Mouse (Mus musculus) spleen, adult 18-20 months (tissue): ENCODE results near the gene Fam53b.

Experiments used
- DNase-seq, 2 experiments: peaks; one replicate each; pipeline ENCODE4 v3.0.0; 2022; ENCODE audit warnings: mixed read lengths in 2 of 2

Gene Fam53b

GRCm38 (mm10) chr7:132703515-132704309, 110.0 kb downstream of the Fam53b start:
- DNase-seq: no peak

- DNase-seq: no peak
These were observed 111.1 kb downstream of the Fam53b start for GRCm38 (mm10) chr7:132702492-132703070.

- DNase-seq: no peak
These were observed 111.7 kb downstream of the Fam53b start for GRCm38 (mm10) chr7:132702024-132702423.

GRCm38 (mm10) chr7:132701412-132701811, 112.3 kb downstream of the Fam53b start:
- DNase-seq: no peak

GRCm38 (mm10) chr7:132700107-132700506, 113.6 kb downstream of the Fam53b start:
- no peak for DNase-seq

GRCm38 (mm10) chr7:132699639-132700038, 114.0 kb downstream of the Fam53b start:
- no peak for DNase-seq

- DNase-seq: no peak
These were observed 114.5 kb downstream of the Fam53b start for GRCm38 (mm10) chr7:132699165-132699564.

- DNase-seq: no peak
These were observed 114.9 kb downstream of the Fam53b start for GRCm38 (mm10) chr7:132698737-132699136.

- DNase-seq: no peak
These were observed 116.4 kb downstream of the Fam53b start for GRCm38 (mm10) chr7:132697258-132697796.

- DNase-seq: no peak
These were observed 120.1 kb downstream of the Fam53b start for GRCm38 (mm10) chr7:132693561-132693960.

- DNase-seq: no peak
These were observed 121.0 kb downstream of the Fam53b start for GRCm38 (mm10) chr7:132692719-132693118.

GRCm38 (mm10) chr7:132690716-132691472, 122.8 kb downstream of the Fam53b start:
- no peak for DNase-seq

GRCm38 (mm10) chr7:132689722-132690121, 124.0 kb downstream of the Fam53b start:
- no peak for DNase-seq

- DNase-seq: no peak
These were observed 125.0 kb downstream of the Fam53b start for GRCm38 (mm10) chr7:132688721-132689120.

GRCm38 (mm10) chr7:132687897-132688296, 125.8 kb downstream of the Fam53b start:
- no peak for DNase-seq

GRCm38 (mm10) chr7:132686515-132686914, 127.2 kb downstream of the Fam53b start:
- peak in 1 of 2 experiments; percentile 26 for DNase-seq

GRCm38 (mm10) chr7:132683923-132684322, 129.8 kb downstream of the Fam53b start:
- no peak for DNase-seq

GRCm38 (mm10) chr7:132682901-132683300, 130.8 kb downstream of the Fam53b start:
- no peak for DNase-seq

GRCm38 (mm10) chr7:132682336-132682735, 131.3 kb downstream of the Fam53b start:
- no peak for DNase-seq

GRCm38 (mm10) chr7:132681831-132682230, 131.9 kb downstream of the Fam53b start:
- no peak for DNase-seq

GRCm38 (mm10) chr7:132681296-132681695, 132.4 kb downstream of the Fam53b start:
- DNase-seq: no peak

- DNase-seq: no peak
These were observed 134.1 kb downstream of the Fam53b start for GRCm38 (mm10) chr7:132679549-132679948.

- DNase-seq: no peak
These were observed 134.6 kb downstream of the Fam53b start for GRCm38 (mm10) chr7:132679117-132679516.
